Mouse (Mus musculus): ENCODE measurements around the gene Nr0b2. TPM values are rescaled to one million over a fixed set of nuclear protein-coding genes. Genes with fewer than 3 reads are reported as not detected.
A peak's percentile ranks its signal among the peaks of the same experiment; 100 is the strongest.

The Nr0b2 gene
- polyA plus RNA-seq, 1 experiment = not detected

GRCm38 (mm10) chr4:133599116-133599515 lies 45.9 kb downstream of the Nr0b2 start:
- Histone ChIP-seq H3K4me3 (ENCODE audit: insufficient read depth, low read depth, low read length) (peak overlapping the region; percentile 49), H3K4me1 (ENCODE audit: control insufficient read depth, insufficient read depth, low read length) (peaks cover 24% of the 10 kb centered on the region), H3K27ac (ENCODE audit: insufficient read depth, low read depth, low read length) (no peak overlapping the region)
- WGBS = 31% methylated on average over 7 of the region's 7 CpGs
- TF ChIP-seq CTCF (IDR thresholded peaks at IDR 0.05; ENCODE audit: insufficient read depth, low read depth, low read length) = no peak
- no peak for TF ChIP-seq POLR2A (IDR thresholded peaks at IDR 0.05; ENCODE audit: insufficient read depth, low read depth, low read length)

- WGBS = under 1% methylated on average over 50 of the region's 50 CpGs
- H3K4me1 ChIP-seq (ENCODE audit: control insufficient read depth, insufficient read depth, low read length) = peaks cover 24% of the 10 kb centered on the region
- H3K4me3 ChIP-seq (ENCODE audit: insufficient read depth, low read depth, low read length) = peak overlapping the region; percentile 49
- no peak overlapping the region for H3K27ac ChIP-seq (ENCODE audit: insufficient read depth, low read depth, low read length)
- TF ChIP-seq CTCF (IDR thresholded peaks at IDR 0.05; ENCODE audit: insufficient read depth, low read depth, low read length) = no peak
- TF ChIP-seq POLR2A (IDR thresholded peaks at IDR 0.05; ENCODE audit: insufficient read depth, low read depth, low read length) = no peak
Observed at GRCm38 (mm10) chr4:133599571-133600073, 46.4 kb downstream of the Nr0b2 start.

- 21% methylated on average over 9 of the region's 9 CpGs for WGBS
- TF ChIP-seq CTCF (IDR thresholded peaks at IDR 0.05; ENCODE audit: insufficient read depth, low read depth, low read length) (no peak), POLR2A (IDR thresholded peaks at IDR 0.05; ENCODE audit: insufficient read depth, low read depth, low read length) (no peak)
- Histone ChIP-seq H3K4me3 (ENCODE audit: insufficient read depth, low read depth, low read length) (no peak overlapping the region), H3K4me1 (ENCODE audit: control insufficient read depth, insufficient read depth, low read length) (peaks cover 20% of the 10 kb centered on the region), H3K27ac (ENCODE audit: insufficient read depth, low read depth, low read length) (no peak overlapping the region)
Observed at GRCm38 (mm10) chr4:133600306-133600705, 47.1 kb downstream of the Nr0b2 start.

GRCm38 (mm10) chr4:133601721-133602218 lies 48.6 kb downstream of the Nr0b2 start, which contains the start of gene Sfn:
Gene Sfn, minus strand, starts transcription at chr4:133602168.
- 7% methylated on average over 16 of the region's 16 CpGs for WGBS
- Histone ChIP-seq H3K4me1 (ENCODE audit: control insufficient read depth, insufficient read depth, low read length) (peaks cover 16% of the 10 kb centered on the region), H3K4me3 (ENCODE audit: insufficient read depth, low read depth, low read length) (no peak within 1 kb of the TSS), H3K27ac (ENCODE audit: insufficient read depth, low read depth, low read length) (no peak within 1 kb of the TSS)
- TF ChIP-seq POLR2A (IDR thresholded peaks at IDR 0.05; ENCODE audit: insufficient read depth, low read depth, low read length) (no peak), CTCF (IDR thresholded peaks at IDR 0.05; ENCODE audit: insufficient read depth, low read depth, low read length) (no peak)

GRCm38 (mm10) chr4:133603056-133603455 lies 49.9 kb downstream of the Nr0b2 start:
- TF ChIP-seq CTCF (IDR thresholded peaks at IDR 0.05; ENCODE audit: insufficient read depth, low read depth, low read length) (no peak), POLR2A (IDR thresholded peaks at IDR 0.05; ENCODE audit: insufficient read depth, low read depth, low read length) (no peak)
- H3K4me1 ChIP-seq (ENCODE audit: control insufficient read depth, insufficient read depth, low read length) = peaks cover 16% of the 10 kb centered on the region
- no peak overlapping the region for H3K4me3 ChIP-seq (ENCODE audit: insufficient read depth, low read depth, low read length)
- no peak overlapping the region for H3K27ac ChIP-seq (ENCODE audit: insufficient read depth, low read depth, low read length)
- WGBS = 94% methylated on average over 5 of the region's 5 CpGs

GRCm38 (mm10) chr4:133604175-133604574 lies 51.0 kb downstream of the Nr0b2 start:
- Histone ChIP-seq H3K4me1 (ENCODE audit: control insufficient read depth, insufficient read depth, low read length) (peaks cover 16% of the 10 kb centered on the region), H3K27ac (ENCODE audit: insufficient read depth, low read depth, low read length) (no peak overlapping the region), H3K4me3 (ENCODE audit: insufficient read depth, low read depth, low read length) (no peak overlapping the region)
- WGBS = 84% methylated on average over 7 of the region's 7 CpGs
- TF ChIP-seq POLR2A (IDR thresholded peaks at IDR 0.05; ENCODE audit: insufficient read depth, low read depth, low read length) (no peak), CTCF (IDR thresholded peaks at IDR 0.05; ENCODE audit: insufficient read depth, low read depth, low read length) (no peak)

GRCm38 (mm10) chr4:133604856-133605255 lies 51.7 kb downstream of the Nr0b2 start:
- Histone ChIP-seq H3K27ac (ENCODE audit: insufficient read depth, low read depth, low read length) (no peak overlapping the region), H3K4me1 (ENCODE audit: control insufficient read depth, insufficient read depth, low read length) (peaks cover 14% of the 10 kb centered on the region), H3K4me3 (ENCODE audit: insufficient read depth, low read depth, low read length) (no peak overlapping the region)
- no peak for TF ChIP-seq CTCF (IDR thresholded peaks at IDR 0.05; ENCODE audit: insufficient read depth, low read depth, low read length)
- TF ChIP-seq POLR2A (IDR thresholded peaks at IDR 0.05; ENCODE audit: insufficient read depth, low read depth, low read length) = no peak
- 81% methylated on average over 6 of the region's 6 CpGs for WGBS

GRCm38 (mm10) chr4:133605330-133605729 lies 52.2 kb downstream of the Nr0b2 start:
- TF ChIP-seq POLR2A (IDR thresholded peaks at IDR 0.05; ENCODE audit: insufficient read depth, low read depth, low read length) = no peak
- Histone ChIP-seq H3K4me3 (ENCODE audit: insufficient read depth, low read depth, low read length) (no peak overlapping the region), H3K4me1 (ENCODE audit: control insufficient read depth, insufficient read depth, low read length) (peaks cover 11% of the 10 kb centered on the region), H3K27ac (ENCODE audit: insufficient read depth, low read depth, low read length) (no peak overlapping the region)
- 61% methylated on average over 9 of the region's 9 CpGs for WGBS

Other genes starting within 250 kb of the Nr0b2 start
- 113 TPM in 1 of 2 replicates, not detected in the other for gene Wdtc1, start 199.9 kb upstream of the Nr0b2 start, polyA plus RNA-seq (2012; ENCODE audit: insufficient read depth, insufficient read length, low replicate concordance, missing spikeins)
- gene Slc9a1, start 183.7 kb upstream of the Nr0b2 start, polyA plus RNA-seq (2012; ENCODE audit: insufficient read depth, insufficient read length, low replicate concordance, missing spikeins) = not detected in 2 replicates
- not detected in 2 replicates for gene Tent5b, start 73.2 kb upstream of the Nr0b2 start, polyA plus RNA-seq (2012; ENCODE audit: insufficient read depth, insufficient read length, low replicate concordance, missing spikeins)
- not detected in 2 replicates for gene Trnp1, start 54.8 kb upstream of the Nr0b2 start, polyA plus RNA-seq (2012; ENCODE audit: insufficient read depth, insufficient read length, low replicate concordance, missing spikeins)
- gene Kdf1, start 34.4 kb upstream of the Nr0b2 start, polyA plus RNA-seq (2012; ENCODE audit: insufficient read depth, insufficient read length, low replicate concordance, missing spikeins) = not detected in 2 replicates
- gene Nudc, start 7.4 kb upstream of the Nr0b2 start, polyA plus RNA-seq (2012; ENCODE audit: insufficient read depth, insufficient read length, low replicate concordance, missing spikeins) = 355 TPM in 1 of 2 replicates, not detected in the other
- not detected in 2 replicates for gene Gpatch3, start 21.4 kb downstream of the Nr0b2 start, polyA plus RNA-seq (2012; ENCODE audit: insufficient read depth, insufficient read length, low replicate concordance, missing spikeins)
- gene Gpn2, start 31.0 kb downstream of the Nr0b2 start, polyA plus RNA-seq (2012; ENCODE audit: insufficient read depth, insufficient read length, low replicate concordance, missing spikeins) = not detected in 2 replicates
- gene Sfn, start 48.8 kb downstream of the Nr0b2 start, polyA plus RNA-seq (2012; ENCODE audit: insufficient read depth, insufficient read length, low replicate concordance, missing spikeins) = not detected in 2 replicates
- gene Zdhhc18, start 96.8 kb downstream of the Nr0b2 start, polyA plus RNA-seq (2012; ENCODE audit: insufficient read depth, insufficient read length, low replicate concordance, missing spikeins) = not detected in 2 replicates
- gene Pigv, start 119.3 kb downstream of the Nr0b2 start, polyA plus RNA-seq (2012; ENCODE audit: insufficient read depth, insufficient read length, low replicate concordance, missing spikeins) = not detected in 2 replicates
- 655 TPM in 1 of 2 replicates, not detected in the other for gene Arid1a, start 203.4 kb downstream of the Nr0b2 start, polyA plus RNA-seq (2012; ENCODE audit: insufficient read depth, insufficient read length, low replicate concordance, missing spikeins)

Measured in olfactory bulb, adult 2 months (tissue).